Mouse (Mus musculus) B cell, adult 2 months (primary cell): Measurements from ENCODE around the gene Slco3a1.
"Not testable (repeated sequence)": the region's sequence is repeated elsewhere in the genome, so short reads cannot be mapped to it uniquely, and the experiment has no call there.

Source experiments
- DNase-seq, 2 experiments: peaks; one replicate each; pipeline ENCODE4 v3.0.0; 2022

Slco3a1 gene

DNA sequence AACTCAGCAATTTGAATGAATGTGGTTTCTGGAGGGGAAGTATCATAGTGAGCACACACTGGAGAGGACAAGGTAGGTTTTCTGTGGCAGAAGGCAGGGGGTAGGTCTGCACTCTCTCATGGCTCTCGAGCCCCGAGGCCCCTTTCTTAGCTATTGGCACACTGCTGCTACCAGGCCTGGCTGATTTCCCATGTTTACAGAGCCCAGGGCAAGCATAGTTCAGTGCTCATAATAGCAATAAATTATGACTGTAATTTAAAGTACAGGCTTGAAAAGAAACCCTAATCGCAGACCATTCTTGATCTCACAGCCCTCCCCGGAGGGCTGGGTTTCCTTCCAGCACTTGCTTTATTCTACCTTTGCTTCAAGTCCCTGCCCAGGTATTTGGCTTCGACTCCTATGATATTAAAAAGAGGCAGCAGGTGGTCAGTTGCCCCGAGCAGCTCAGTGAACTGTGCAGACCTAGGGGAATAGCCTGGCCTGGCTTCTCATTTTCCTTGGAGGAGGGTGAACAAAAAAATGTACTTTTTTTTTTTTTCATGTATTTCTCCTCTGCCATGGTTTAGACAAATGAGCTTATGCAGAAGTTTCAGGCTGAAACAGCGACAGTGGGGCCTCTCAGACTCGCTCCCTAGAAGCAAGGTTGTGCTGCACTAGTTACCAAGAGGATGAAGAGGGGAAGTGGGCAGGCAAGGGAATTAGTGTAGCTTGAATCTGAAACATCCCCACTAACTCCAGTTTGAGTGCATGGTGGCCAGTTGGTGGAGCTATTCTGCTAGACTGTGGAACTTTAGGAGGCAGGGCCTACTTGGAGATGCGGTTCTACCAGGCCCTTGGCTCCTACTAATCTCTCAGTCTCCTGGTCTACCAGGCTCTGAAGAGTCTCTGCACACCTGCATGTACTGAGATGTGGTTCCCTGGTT, 130.4 kb downstream of the Slco3a1 start:
- DNase-seq: no peak

DNA sequence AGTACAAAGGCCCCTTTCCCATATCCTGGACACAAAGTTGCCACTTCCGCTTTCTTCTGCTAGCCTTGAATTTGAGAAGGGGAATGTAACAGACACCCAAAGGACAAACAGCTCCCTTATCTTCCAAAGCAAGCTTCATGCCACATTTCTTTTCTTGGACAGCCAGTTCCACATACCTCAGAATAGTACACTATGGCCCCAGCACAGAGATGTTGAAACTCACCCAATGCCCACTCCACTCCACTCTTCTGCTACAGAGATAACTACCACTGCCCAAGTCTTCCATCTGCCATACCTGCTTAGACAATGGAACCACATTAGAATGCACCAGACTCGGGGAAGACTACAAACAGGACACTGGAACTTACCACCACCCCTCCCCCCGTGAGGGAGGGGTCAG, 131.3 kb downstream of the Slco3a1 start:
- no peak for DNase-seq

- DNase-seq: no peak
Measured at GRCm38 (mm10) chr7:74422731-74423130, 131.8 kb downstream of the Slco3a1 start.

GRCm38 (mm10) chr7:74422002-74422401, 132.6 kb downstream of the Slco3a1 start:
- DNase-seq: no peak

DNA sequence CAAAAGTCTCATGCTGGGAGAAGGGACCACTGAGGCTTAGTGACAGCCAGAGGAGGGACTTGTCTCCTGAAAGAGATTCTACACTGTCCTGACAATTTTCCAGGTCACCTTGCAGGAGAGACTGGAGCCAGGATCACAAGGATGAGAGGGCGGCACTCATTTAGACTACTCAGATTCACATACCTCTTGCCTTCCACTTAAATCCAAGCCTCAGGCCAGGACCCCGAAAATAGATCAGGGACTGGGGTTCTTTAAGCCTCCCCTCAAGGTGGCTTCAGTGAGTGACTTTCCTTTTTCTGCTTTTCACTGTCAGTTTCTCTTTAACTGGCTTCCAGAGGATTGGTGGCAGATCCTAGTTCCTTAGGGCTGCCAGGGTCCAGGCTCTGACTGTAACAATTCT, 133.0 kb downstream of the Slco3a1 start:
- DNase-seq: no peak

- no peak for DNase-seq
Measured at GRCm38 (mm10) chr7:74419706-74420105, 134.9 kb downstream of the Slco3a1 start.

DNA sequence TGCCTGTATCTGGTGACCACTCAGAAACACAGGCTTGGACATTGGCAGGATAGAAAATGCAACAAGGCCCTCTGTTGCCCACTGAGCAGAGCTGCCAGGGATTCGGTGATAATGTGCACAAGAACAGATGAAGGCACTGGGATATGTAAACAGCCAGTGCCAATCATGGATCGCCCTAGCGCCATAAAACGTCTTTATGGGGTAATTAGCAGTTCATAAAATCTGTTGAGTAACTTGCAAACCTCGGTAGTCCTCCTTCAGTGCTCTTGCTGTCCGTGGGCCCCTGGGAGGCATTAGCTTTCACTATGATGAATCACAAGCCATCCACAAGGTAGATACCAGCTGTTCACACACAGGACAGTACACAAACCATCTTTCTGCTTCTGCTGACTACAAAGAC, 137.6 kb downstream of the Slco3a1 start:
- no peak for DNase-seq

DNA sequence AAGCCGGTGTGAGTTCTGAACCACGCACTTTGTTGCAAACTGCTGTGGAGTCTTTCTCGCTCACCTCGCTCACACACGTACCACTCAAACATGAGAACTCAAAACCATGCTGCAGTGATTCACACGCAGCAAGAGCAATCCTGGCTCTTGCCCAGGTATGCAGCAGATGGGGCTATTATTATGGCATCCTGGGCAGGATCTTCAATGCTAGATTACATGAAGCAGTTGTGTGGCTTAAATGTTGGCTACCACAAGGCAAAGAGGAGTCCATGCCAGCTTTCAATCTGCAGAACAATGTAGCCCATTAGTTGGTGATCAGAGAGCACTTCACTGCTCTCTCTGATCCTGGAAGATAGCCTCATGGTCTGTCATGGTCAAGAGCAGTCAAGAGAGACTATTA, 139.3 kb downstream of the Slco3a1 start:
- DNase-seq: no peak

GRCm38 (mm10) chr7:74413738-74414716, 140.6 kb downstream of the Slco3a1 start:
- DNase-seq: no peak

DNA sequence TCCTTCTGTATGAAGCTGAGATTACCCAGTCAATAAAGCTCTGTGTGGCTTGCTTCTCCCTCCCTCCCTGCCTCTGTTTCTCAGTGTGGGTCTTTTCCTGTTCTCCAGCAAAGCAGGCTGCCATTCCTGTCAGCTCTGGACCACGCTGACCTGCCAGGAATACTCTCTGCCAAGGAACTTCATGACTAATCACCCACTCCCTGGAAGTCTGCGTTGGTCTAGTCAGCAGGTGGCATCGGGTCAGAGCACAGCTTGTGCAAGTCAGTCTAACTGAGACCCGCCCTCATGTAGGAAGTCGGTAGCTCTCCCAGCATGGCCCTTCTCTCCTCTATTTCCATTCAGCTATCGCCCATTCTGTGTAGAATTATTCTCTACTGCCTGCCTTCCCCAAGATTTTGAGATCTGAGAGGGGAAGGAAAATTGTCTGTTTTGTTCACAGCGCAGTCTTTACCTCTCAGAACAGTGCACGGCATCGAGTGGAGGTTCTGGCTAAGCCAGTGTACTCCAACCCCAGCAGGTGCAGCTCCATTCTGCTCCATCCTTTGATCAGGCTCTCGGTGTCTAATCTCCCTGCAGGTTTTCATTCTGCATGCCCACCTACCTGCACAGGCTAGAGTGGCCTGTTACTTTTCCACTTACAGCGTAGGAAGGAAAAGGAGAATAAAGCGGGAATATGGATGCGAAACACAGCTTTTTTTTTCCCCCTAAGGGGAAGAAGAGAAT, 145.8 kb downstream of the Slco3a1 start:
- no peak for DNase-seq

DNA sequence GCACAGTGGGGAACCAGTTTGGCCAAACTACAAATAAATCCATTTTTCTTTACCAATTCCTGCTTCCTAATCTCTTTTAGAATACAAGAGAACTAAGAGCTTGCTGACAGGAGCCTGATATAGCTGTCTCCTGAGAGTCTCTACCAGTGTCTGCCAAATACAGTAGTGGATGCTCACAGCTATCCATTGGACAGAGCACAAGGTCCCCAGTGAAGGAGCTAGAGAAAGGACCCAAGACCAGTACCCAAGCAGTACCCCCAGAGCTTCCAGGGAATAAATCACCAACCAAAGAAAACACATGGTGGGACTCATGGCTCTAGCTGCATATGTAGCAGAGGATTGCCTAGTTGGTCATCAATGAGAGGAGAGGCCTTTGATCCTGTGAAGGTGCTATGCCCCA, 146.7 kb downstream of the Slco3a1 start:
- DNase-seq: not testable (repeated sequence)

DNA sequence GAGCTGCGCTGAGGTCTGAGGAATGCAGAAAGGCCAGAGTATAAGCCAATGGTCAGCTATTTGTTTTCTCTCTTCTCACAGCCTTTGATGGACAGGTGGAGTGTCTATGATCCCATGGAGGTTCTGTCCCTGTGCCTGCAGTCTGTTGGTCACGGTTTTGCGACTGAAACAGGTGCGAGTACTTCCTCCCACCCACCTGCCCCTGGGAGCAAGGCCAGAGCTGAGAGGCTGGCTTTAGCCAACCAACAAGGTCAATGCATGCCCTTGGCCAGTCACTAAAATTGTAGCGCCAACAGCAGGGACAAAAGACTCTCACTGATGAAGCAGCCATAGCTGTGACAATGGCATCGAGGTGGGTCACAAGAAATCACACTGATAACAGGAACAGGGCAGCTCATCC, 154.9 kb downstream of the Slco3a1 start:
- no peak for DNase-seq

DNA sequence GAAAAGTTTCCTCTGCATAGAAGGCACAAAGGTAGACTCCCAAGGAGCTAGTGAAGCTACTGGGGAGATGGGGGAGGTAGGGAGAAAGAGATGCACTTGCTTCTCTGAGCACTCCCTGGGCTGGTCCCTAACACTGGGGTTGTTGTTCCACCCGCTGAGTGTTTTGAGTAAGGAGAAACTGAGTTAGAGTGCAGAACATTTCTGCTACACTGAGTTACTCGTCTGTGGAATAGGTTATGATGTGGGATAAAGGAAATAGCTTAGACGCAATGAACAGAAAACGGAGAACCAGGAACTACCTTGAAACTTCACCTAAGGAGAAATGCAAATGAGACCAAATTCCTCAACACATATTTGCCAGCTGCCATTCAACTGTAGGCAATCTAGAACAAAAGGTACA, 155.4 kb downstream of the Slco3a1 start:
- DNase-seq: no peak

DNA sequence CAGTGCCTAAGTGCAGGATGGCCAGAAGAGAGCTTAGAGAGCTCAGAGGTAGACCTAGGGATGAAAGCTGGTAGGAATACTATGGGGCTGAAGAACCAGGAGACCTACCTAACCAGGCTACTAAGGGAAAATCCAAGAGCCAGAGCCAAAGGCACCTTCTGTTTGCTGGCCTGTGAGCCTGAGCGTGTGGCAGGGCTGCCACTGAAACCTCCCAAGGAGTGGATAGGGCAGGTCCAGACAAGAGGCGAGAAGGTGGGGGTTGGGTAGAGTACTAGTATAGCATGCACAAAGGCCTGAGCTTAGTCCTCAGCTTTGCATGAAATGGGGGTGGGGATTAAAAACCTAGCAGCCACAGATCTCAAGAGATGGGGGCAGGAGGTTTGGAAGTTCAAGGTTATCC, 156.3 kb downstream of the Slco3a1 start:
- no peak for DNase-seq

DNA sequence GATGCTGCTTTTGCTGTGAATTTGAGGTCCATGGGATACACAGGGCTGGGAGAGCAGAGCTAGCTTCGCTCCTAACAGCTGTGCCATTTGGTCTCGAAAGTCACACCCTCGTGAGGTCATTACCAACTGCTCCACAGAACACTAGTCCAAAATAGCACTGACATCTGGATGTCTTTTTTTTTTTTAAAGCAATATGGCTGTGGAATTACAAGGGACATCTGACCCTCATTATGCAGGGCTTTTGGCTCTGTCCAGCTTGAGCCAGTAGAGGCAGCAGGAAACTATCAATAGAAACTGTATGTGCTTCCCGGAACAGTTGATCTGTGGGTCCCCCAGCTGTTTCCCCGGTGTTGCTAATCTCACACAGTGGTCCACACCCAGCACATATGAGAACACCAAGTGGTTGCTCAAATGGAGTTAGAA, 163.1 kb downstream of the Slco3a1 start:
- no peak for DNase-seq

DNA sequence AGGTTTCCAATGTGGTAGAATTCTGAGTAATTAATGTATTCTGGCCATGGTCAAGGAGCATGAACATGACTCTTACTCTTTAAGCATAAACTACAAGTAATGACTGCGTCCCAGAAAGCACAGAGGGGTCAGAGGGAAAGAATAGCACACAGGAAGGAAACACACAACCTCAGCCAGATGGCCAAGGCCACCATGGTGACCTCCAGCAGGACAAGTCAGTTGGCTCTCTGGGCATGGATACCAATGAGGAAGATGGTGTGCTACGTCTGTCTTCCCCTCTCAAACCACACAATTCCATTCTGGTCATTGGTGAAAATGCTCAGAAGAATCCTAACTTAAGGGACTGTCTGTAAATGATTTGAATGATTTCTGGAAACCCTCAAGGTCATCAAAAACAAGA, 165.0 kb downstream of the Slco3a1 start:
- DNase-seq: no peak

GRCm38 (mm10) chr7:74386257-74386656, 168.3 kb downstream of the Slco3a1 start:
- DNase-seq: no peak

DNA sequence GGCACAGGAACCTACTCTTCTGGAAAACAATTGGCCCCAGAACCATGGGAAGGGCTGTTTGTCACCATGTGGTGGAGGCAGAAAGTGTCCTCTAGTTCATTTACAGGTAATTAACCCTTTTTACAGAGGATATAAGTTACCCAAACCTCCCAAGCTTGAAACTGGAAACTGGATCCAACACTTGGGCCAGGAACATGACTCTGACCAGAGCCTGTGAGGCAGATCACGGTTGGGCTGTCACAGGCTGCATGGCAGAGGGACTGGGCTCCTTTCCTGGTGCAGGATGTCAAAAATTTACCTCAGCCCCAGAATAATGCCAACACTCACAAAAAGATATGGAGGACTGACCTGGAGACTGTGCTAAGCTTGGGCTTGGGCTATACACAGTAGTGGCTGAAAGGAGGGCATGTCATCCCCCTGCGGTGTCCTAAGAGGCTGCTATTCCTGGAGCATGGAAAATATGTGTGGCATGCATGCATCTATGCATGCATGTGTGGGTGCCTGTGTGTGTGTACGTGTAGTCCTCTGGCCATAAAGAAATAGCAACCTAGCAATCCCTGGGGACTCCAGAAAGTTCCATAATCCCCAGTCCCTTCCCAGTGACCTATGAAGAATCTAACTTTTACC, 171.4 kb downstream of the Slco3a1 start:
- no peak for DNase-seq

DNA sequence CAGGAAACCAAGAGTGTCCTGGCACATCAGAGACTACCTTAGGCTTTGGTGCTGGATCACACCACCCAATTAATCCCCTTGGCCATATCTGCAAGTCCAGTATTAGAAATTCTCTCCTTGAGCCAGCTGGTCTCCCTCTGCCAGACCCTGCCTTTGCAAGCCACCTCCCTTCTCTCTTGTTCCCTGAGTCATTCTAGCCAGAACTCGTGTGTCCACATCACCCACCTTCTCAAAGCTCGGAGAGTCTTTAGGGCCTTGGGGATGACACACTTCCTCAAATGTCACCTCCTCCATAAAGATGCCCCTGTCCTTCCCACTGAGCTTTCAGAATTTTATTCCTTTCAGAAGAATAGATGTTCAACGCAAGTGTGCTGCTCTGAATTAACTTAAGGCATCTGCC, 172.3 kb downstream of the Slco3a1 start:
- DNase-seq: no peak

- no peak for DNase-seq
Measured at GRCm38 (mm10) chr7:74381881-74382281, 172.7 kb downstream of the Slco3a1 start.

- no peak for DNase-seq
Measured at GRCm38 (mm10) chr7:74381051-74381450, 173.5 kb downstream of the Slco3a1 start.

GRCm38 (mm10) chr7:74377909-74378308, 176.7 kb downstream of the Slco3a1 start:
- DNase-seq: no peak
